Mouse (Mus musculus) monocyte, adult 5-6 weeks (primary cell): Measurements from ENCODE around the gene Rbm39. TPM values are rescaled to one million over a fixed set of nuclear protein-coding genes. Genes with fewer than 3 reads are reported as not detected.
"Not testable (repeated sequence)": the region's sequence is repeated elsewhere in the genome, so short reads cannot be mapped to it uniquely, and the experiment has no call there.

ENCODE experiments used
- ATAC-seq: fragments of 153-309, 156-312 bp; replicated peaks from 2 replicates; pipeline ENCODE4 v1.8.0; 2017; ENCODE audit warnings: mild to moderate bottlenecking; ENCODE audit not compliant: low TSS enrichment, insufficient number of reproducible peaks, severe bottlenecking, poor library complexity, low FRiP score
- total RNA-seq: library from RNA; stranded (forward); fragments of 200-1000, 200-491, 200-594 nt; gene quantifications from 3 replicates; pipeline ENCODE4 v1.2.3, GENCODE M21; 2017

Rbm39 gene
- total RNA-seq, 1 experiment from 2014 or later = 1,708 TPM

DNA sequence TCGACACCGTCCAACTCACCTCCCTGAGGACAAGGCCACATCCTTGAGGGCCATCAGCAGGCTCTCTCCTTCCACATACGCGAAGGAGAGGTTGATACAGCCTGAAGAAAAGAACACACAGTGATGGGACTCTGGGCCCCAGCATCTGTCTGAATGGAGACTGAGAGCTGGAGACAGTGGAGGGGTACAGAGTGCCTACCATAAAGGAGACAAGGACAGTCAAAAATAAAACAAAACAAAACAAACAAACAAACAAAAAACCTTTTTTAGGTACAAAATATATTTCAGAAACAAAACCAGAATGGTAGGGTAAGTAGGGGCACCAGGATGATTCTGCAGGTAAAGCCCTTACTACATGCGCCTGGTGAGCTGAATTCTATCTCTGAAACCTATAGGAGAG, 53.0 kb downstream of the Rbm39 start, which contains the start of gene Gm28036:
Gene Gm28036 (minus strand): TSS at position 101 of the 400 bp plus-strand sequence.
- ATAC-seq = no peak

DNA sequence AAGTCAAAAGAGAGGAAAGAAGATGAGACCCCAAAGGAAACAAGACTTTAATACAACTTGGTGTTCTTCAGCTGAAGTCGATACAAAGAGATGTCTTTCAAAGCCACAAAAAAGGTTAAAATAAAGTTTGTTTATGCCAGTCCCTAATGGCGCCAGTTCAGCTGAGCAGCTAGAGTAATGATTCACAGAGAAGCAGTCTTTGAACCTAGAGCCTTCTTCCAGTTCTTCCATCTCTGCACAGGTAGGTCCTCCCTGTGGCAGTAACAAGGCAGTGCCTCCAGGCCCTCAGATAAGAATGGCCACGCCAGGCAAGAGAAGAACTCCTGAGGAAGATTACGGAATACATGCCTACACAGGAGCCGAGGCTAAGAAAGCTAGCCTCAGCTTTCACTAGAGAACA, 56.3 kb downstream of the Rbm39 start:
- no peak for ATAC-seq

DNA sequence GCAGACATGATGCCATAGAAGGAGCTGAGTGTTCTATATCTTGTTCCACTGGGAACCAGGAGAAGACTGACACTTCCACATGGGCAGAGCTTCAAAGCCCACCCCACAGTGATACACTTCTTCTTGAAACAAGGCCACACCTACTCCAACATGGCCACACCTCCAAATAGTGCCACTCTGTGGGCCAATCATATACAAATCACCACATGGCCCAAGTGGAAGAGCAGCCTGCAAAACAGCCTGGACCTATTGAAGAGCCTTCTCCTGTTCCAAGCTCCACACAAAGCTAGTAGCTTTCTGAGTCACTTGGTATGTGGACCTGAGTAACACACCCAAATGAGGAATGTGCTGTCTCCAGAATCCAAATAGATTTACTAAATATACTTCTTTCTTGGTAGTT, 60.5 kb downstream of the Rbm39 start:
- ATAC-seq = no peak

DNA sequence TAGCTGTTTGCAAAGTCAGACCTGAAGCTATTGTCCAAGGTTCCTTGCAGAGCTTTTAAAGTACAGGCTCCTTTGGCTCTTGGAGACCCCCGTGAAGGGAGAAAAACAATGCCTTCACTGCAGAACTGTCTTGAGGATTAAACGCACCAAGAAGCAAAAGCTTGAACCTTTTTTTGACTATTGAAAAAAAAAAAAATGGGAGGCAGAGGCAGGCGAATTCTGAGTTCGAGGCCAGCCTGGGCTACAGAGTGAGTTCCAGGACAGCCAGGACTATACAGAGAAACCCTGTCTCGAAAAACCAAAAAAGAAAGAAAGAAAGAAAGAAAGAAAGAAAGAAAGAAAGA, 68.0 kb downstream of the Rbm39 start:
- not testable (repeated sequence) for ATAC-seq

DNA sequence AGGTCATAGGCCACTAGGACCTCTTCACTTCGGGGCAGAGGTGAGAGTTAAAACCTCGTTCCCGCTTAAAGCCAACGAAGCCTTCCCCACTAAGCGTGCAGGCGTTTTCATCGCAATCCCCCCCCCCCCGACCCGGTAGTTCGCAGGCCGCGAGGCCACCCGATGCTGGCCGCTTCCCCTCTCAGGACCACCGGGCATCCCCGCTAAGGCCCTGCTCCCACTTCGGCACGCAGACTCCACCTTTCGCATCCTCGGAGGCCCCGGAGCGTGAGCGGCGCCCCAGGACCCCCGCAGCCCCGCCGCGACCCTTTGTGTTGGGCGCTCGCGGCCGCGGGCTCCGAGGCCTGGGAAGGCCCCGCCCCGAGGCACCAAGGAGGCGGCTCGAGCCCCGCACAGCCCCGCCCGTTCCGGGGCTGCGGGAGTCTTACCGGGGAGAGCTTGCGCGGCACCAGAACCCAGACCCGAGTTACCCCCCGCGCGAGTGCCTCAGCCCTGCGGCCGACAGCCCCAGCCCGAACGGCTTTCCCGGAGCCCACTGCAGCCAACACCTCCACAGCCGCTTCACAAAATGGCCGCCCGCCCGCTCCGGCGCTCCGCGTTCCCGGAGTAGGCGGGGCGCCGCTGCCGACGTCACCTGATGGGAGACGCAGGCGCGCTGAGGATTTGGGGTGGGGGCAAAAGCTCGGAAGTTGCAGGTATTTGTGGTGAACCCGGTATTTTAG, 68.5 kb downstream of the Rbm39 start, which contains the start of the genes Cpne1 and Rbm12:
Gene Cpne1 (minus strand): TSS at position 608 of the 722 bp plus-strand sequence.
Gene Rbm12 (minus strand): TSS at position 621 of the 722 bp plus-strand sequence.
- peak; percentile 90 for ATAC-seq

DNA sequence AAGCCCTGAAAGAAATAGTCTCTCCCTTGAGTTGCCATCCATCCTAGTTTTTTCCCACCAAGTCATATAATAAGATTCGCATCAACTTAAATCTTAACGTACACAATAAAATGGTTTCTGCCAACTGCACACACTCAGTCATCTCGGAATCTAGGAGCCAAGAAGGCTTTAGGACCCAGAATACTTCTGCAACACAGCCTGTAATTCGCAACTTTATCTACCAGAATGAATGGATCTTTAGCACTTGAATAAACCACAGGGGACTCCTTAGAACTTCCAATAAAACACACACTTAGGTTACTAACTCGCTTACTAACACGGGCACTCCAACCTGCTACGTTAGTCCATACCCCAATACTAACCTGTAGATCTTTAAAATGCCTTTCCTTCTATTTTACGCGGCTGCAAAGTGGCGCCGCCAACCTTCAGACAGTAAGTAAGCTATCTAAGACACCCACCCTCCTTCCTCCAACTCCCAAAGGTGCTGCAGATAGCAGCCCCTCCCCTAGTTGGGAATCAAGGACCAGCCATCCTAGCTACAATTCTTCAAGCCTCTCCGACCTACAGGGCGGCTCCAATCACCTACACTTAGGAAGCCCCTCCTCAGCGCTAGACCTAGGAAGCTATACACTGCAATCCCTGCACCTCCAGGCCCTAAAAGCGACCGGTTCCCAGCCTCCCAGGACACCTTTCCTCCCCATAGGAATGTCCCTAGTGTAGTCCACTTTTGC, 69.2 kb downstream of the Rbm39 start:
- ATAC-seq = peak; percentile 51

Other genes starting within 250 kb of the Rbm39 start
- 33.3 to 43.3 TPM (median 37.7 TPM) in 3 replicates for gene Uqcc1, start 249.9 kb downstream of the Rbm39 start, total RNA-seq
- not detected in 3 replicates for gene Gm15557, start 239.5 kb downstream of the Rbm39 start, total RNA-seq
- not detected in 3 replicates for gene Gdf5, start 234.9 kb downstream of the Rbm39 start, total RNA-seq
- 67.3 to 170 TPM (median 77.6 TPM) in 3 replicates for gene Cep250, start 223.8 kb downstream of the Rbm39 start, total RNA-seq
- gene 6430550D23Rik, start 172.3 kb downstream of the Rbm39 start, total RNA-seq = 0.87 to 1.8 TPM in 2 of 3 replicates, not detected in the other
- 57.6 to 77.8 TPM (median 66.2 TPM) in 3 replicates for gene Ergic3, start 172.2 kb downstream of the Rbm39 start, total RNA-seq
- not detected in 3 replicates for gene Fer1l4, start 127.3 kb downstream of the Rbm39 start, total RNA-seq
- gene Spag4, start 115.1 kb downstream of the Rbm39 start, total RNA-seq = 0.29 to 2.2 TPM (median 1.9 TPM) in 3 replicates
- 33.8 to 71.0 TPM (median 55.8 TPM) in 3 replicates for gene Cpne1, start 68.3 kb downstream of the Rbm39 start, total RNA-seq
- gene Rbm12, start 68.3 kb downstream of the Rbm39 start, total RNA-seq = 11.0 to 22.7 TPM (median 13.0 TPM) in 3 replicates
- 22.3 to 33.9 TPM (median 24.9 TPM) in 3 replicates for gene Gm28036, start 53.1 kb downstream of the Rbm39 start, total RNA-seq
- 9.1 to 25.0 TPM (median 10.2 TPM) in 3 replicates for gene Romo1, start 36.2 kb downstream of the Rbm39 start, total RNA-seq
- gene Nfs1, start 36.1 kb downstream of the Rbm39 start, total RNA-seq = 28.1 to 50.8 TPM (median 31.0 TPM) in 3 replicates
- gene Phf20, start 16.2 kb upstream of the Rbm39 start, total RNA-seq = 25.7 to 71.4 TPM (median 66.4 TPM) in 3 replicates
- 11.2 to 25.2 TPM (median 23.5 TPM) in 3 replicates for gene Cnbd2, start 132.1 kb upstream of the Rbm39 start, total RNA-seq
- 4.8 to 57.7 TPM (median 47.6 TPM) in 3 replicates for gene Scand1, start 132.5 kb upstream of the Rbm39 start, total RNA-seq
- 3.5 to 7.1 TPM (median 6.2 TPM) in 3 replicates for gene Epb41l1, start 240.7 kb upstream of the Rbm39 start, total RNA-seq